Mouse (Mus musculus) E14TG2a.4 (cell line): ENCODE measurements around the gene Tmod2.

Source experiments
- H3K27me3 ChIP-seq: 2 replicates; pipeline ENCODE4 v1.6.1; 2014; ENCODE audit warnings: low read length, control low read depth; ENCODE audit not compliant: insufficient read depth
- H3K36me3 ChIP-seq: 2 replicates; pipeline ENCODE4 v1.6.1; 2014; ENCODE audit warnings: low read length, control low read depth; ENCODE audit not compliant: insufficient read depth
- H3K4me1 ChIP-seq: replicated peaks from 2 replicates; pipeline ENCODE4 v1.6.1; 2014; ENCODE audit warnings: low read depth, low read length, control low read depth
- H3K4me3 ChIP-seq: replicated peaks from 2 replicates; pipeline ENCODE4 v1.5.1; 2014; ENCODE audit warnings: mild to moderate bottlenecking, low read length
- H3K9me3 ChIP-seq: 2 replicates; pipeline ENCODE4 v1.6.1; 2014; ENCODE audit warnings: low read length, control low read depth
- CTCF ChIP-seq: conservative IDR thresholded peaks from 2 replicates; pipeline ENCODE4 v1.5.1; 2014; ENCODE audit warnings: low read length
- NANOG ChIP-seq: IDR thresholded peaks from 2 replicates; pipeline ENCODE4 v1.6.1; 2014; ENCODE audit warnings: borderline replicate concordance, low read length, mixed read lengths
- POU5F1 ChIP-seq: IDR thresholded peaks from 2 replicates; pipeline ENCODE4 v1.6.1; 2014; ENCODE audit warnings: low read length, borderline replicate concordance

The Tmod2 gene

GRCm38 (mm10) chr9:75593481-75593880, 17.6 kb downstream of the Tmod2 start:
- Histone ChIP-seq H3K4me3 (no peak overlapping the region), H3K9me3 (0 out of 2 replicates have a peak, but pooled peaks cover 4% of the 10 kb centered on the region), H3K4me1 (peaks cover 15% of the 10 kb centered on the region), H3K36me3 (no peaks in the 10 kb centered on the region), H3K27me3 (peaks cover 7% of the 10 kb centered on the region; the same call in 1 of the 2 replicates)
- no peak for TF ChIP-seq POU5F1
- TF ChIP-seq NANOG = no peak
- TF ChIP-seq CTCF = no peak

DNA sequence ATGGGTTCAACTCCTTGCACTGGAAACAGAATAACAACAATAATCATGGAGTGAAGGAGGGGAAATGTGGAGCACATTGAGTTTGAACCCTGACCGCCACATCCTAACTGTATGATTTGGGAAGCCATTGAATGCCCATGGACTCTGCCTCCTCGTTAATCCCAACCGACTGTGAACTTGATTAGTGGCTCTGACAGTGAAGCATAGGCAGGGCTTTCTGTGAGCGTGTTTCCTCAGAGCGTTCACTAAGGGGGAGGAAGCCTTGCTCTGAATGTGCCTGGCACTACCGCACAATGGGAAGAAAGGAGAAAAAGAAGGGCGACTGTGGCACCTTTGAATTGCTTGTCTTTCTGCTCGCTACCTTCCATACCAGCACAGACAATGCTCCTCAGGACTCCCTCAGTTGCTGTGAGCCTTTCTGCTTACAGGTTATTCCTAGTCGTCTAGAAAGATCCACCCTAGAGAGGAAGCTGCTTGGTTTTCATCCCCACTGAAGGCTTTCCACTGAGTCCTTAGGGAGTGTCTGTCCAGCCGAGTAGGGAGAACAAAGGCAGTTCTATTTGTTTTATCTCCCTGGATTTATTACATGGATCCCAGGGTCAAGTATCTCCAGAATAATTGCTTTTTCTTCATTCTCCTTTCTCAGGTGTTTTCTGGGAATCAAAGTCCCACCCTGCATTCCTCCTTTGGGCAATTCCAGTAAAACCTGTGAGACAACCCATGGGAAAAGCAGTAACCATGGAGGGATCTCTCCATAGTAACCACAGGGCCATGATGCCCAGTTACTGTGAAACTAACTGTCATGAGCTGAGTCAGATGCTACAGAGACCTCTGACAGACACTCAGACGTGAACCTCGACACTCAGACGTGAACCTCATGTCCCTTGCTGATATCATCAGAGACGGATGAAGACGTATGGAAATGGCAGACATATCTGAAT, 21.0 kb downstream of the Tmod2 start:
- TF ChIP-seq CTCF = no peak
- TF ChIP-seq POU5F1 = no peak
- no peak for TF ChIP-seq NANOG
- no peaks in the 10 kb centered on the region for H3K36me3 ChIP-seq
- H3K4me1 ChIP-seq = peaks cover 15% of the 10 kb centered on the region
- peak overlapping the region; percentile 11; the same call in 1 of the 2 replicates for H3K4me3 ChIP-seq
- H3K27me3 ChIP-seq = no peaks in the 10 kb centered on the region
- H3K9me3 ChIP-seq = 0 out of 2 replicates have a peak, but pooled peaks cover 4% of the 10 kb centered on the region

GRCm38 (mm10) chr9:75581694-75582350, 29.3 kb downstream of the Tmod2 start:
- no peak overlapping the region for H3K4me3 ChIP-seq
- peak; percentile 95 for TF ChIP-seq CTCF
- no peak for TF ChIP-seq POU5F1
- no peak for TF ChIP-seq NANOG
- no peaks in the 10 kb centered on the region for H3K4me1 ChIP-seq
- H3K36me3 ChIP-seq = no peaks in the 10 kb centered on the region
- H3K9me3 ChIP-seq = peaks cover 2% of the 10 kb centered on the region; the same call in 1 of the 2 replicates
- H3K27me3 ChIP-seq = no peaks in the 10 kb centered on the region

GRCm38 (mm10) chr9:75579321-75579720, 31.8 kb downstream of the Tmod2 start:
- no peaks in the 10 kb centered on the region for H3K36me3 ChIP-seq
- H3K4me1 ChIP-seq = no peaks in the 10 kb centered on the region
- H3K9me3 ChIP-seq = peaks cover 13% of the 10 kb centered on the region
- no peak overlapping the region for H3K4me3 ChIP-seq
- H3K27me3 ChIP-seq = no peaks in the 10 kb centered on the region
- no peak for TF ChIP-seq CTCF
- TF ChIP-seq POU5F1 = no peak
- no peak for TF ChIP-seq NANOG

DNA sequence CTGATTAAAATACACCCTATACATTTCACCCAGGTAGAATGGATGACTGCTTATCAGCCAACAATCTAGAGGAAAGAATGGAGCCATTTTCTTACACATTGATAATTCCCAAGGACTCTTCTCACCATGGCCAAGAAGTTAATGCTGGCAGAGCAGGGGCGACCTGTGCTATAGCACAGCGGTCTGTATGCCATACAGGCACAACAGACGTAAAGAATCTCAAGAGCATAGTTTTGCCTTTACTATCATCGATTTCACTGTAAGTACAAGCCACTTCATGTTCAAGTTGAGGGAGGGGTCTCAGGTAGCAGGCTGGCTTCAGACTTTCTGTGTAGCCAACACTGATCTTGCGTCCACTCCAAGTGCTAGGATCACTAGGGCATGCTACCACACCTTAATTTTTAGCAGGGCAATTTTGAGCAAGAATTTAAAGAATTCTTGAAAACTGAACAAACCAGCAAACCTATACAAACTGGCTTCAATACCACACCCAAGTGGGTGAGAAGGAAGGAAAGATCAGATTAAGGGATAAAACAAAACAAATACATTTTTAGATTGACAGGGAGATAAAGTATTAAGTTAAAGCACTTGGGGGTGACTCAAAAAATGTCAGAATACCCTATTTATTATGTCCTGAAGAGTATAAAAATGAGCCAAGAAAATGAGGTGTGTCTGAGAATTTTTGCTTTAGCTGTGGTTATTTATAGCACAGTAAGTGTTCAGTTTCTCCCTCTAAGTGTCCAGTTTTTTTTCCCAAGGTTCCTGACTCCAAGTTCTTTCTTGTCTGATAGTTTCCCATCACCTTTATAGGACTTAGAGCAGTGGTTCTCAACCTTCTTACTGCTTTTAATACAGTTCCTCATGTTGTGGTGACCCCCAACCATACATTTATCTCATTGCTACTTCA, 39.8 kb downstream of the Tmod2 start:
- TF ChIP-seq NANOG (no peak), POU5F1 (no peak), CTCF (no peak)
- H3K27me3 ChIP-seq = peaks cover 23% of the 10 kb centered on the region
- peaks cover 7% of the 10 kb centered on the region for H3K9me3 ChIP-seq
- H3K4me1 ChIP-seq = no peaks in the 10 kb centered on the region; the same call in 1 of the 2 replicates
- H3K4me3 ChIP-seq = no peak overlapping the region
- no peaks in the 10 kb centered on the region for H3K36me3 ChIP-seq

DNA sequence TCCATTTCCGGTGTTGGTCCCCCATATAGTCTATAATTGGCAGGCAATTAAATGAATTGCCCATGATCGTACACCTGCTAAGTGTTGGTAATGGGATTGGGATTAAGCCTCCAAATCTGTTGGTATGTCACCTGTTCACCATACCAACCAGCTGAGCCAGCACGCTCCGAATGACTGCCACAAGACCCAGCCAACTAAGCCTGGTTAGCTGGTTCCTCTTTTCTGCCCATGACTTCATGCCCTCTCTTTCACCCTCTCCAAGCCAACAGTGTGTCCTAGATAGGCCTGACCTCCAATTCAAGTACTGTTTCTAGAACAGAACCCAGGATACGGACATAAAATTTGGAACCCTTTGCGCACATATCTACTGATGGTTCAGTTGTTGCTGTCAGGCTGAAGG, 42.7 kb downstream of the Tmod2 start:
- no peaks in the 10 kb centered on the region for H3K9me3 ChIP-seq
- H3K4me3 ChIP-seq = no peak overlapping the region
- peaks cover 32% of the 10 kb centered on the region for H3K27me3 ChIP-seq
- H3K36me3 ChIP-seq = no peaks in the 10 kb centered on the region
- peaks cover 25% of the 10 kb centered on the region for H3K4me1 ChIP-seq
- TF ChIP-seq CTCF = no peak
- no peak for TF ChIP-seq NANOG
- TF ChIP-seq POU5F1 = no peak

DNA sequence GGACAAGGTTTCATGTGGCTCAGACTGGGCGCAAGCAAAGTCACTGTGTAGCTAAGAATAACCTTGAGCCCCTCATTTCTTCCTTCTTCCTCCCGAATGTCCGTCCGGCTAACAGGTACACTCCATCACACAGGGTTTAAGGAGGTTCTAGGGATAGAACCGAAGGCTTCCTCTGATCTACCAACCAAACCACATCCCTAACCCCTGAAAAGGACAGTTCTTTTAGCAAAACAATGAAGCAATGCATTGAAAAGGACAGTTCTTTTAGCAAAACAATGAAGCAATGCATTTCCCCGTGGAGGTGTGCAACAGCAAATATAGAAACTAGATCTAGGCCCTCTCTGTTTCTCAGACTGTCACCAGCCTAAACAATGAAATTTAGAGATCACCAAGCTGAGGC, 46.2 kb downstream of the Tmod2 start:
- Histone ChIP-seq H3K4me1 (peaks cover 25% of the 10 kb centered on the region), H3K27me3 (peaks cover 49% of the 10 kb centered on the region)
- TF ChIP-seq POU5F1 (peak; percentile 36; the same call in 1 of the 2 replicates), NANOG (peak; percentile 95), CTCF (no peak)

More for the DNA sequence above, 46.2 kb downstream of the Tmod2 start:
- H3K4me3 ChIP-seq = no peak overlapping the region
- H3K9me3 ChIP-seq = no peaks in the 10 kb centered on the region
- H3K36me3 ChIP-seq = no peaks in the 10 kb centered on the region
